Comparison of ENCODE assay signal across 27 mouse cellular contexts in genomic region chr1:93522325-93522724, GRCm38 (mm10). TPM values are rescaled to one million over a fixed set of nuclear protein-coding genes. Genes with fewer than 3 reads are reported as not detected.
DNase-seq lines count a peak whose midpoint lies in the region; ATAC-seq and TF ChIP-seq lines count a peak whose summit lies in the region.
"Had no signal": no experiment of that assay in that cellular context is flagged by ENCODE, and none has a peak within 500 bp of the region (broad histone marks: within the 10 kb centered on the region; RNA-seq: fewer than 3 reads in every experiment).

No protein-coding gene starts in this region.

- 69% methylated on average over 1 of the region's 1 CpGs for WGBS in heart, postnatal 0 days
- 78% methylated on average over 1 of the region's 1 CpGs for WGBS in liver, postnatal 0 days (ENCODE audit: insufficient replicate concordance)
- WGBS in lung, embryonic 16.5 days: 45% methylated on average over 1 of the region's 1 CpGs
- WGBS in small intestine, adult 2 months: 74% methylated on average over 1 of the region's 1 CpGs

- no peak for DNase-seq in heart, postnatal 0 days (ENCODE audit: low spot score)
- no peak for DNase-seq in heart, postnatal 10 days
- DNase-seq in liver, postnatal 0 days: no peak
- DNase-seq in liver: no peak
- no peak for DNase-seq in lung, postnatal 25 days (ENCODE audit: low spot score)
- DNase-seq: adrenal gland, adult 2 months; adrenal gland, postnatal 14 days; B cell, adult 2 months; cerebellum, adult 11 months; cerebellum, adult 2 months; cerebellum, adult 9-11 months; cerebellum, postnatal 25 days; gastrocnemius, adult 2 months; gastrocnemius, postnatal 14 days; heart, postnatal 14 days; heart, postnatal 4 days had no signal

- ATAC-seq in heart, postnatal 0 days (ENCODE audit: insufficient read depth, low read depth): no peak
- no peak for ATAC-seq in liver, postnatal 0 days
- ATAC-seq in lung, embryonic 16.5 days (ENCODE audit: low read depth): peak; percentile 89
- ATAC-seq: forebrain, embryonic 13.5 days; forebrain, embryonic 16.5 days; hindbrain, postnatal 0 days had no signal

- no peak overlapping the region for H3K9ac ChIP-seq in heart, postnatal 0 days (replicated peaks; ENCODE audit: low read depth, low read length)
- no peak overlapping the region for H3K9ac ChIP-seq in liver, postnatal 0 days (replicated peaks)
- no peak overlapping the region for H3K9ac ChIP-seq in lung, embryonic 16.5 days (ENCODE audit: low read length)
- H3K9ac ChIP-seq: embryonic facial prominence, embryonic 13.5 days; forebrain, embryonic 13.5 days; hindbrain, embryonic 14.5 days had no signal

- no peak for TF ChIP-seq POLR2A in small intestine, adult 2 months (IDR thresholded peaks at IDR 0.05; ENCODE audit: low read depth, low read length)

- 0 out of 2 replicates have a peak overlapping the region, but pooled peaks have one; percentile 20 for H3K27ac ChIP-seq in heart, postnatal 0 days (ENCODE audit: low read depth)
- H3K27ac ChIP-seq in liver, postnatal 0 days (ENCODE audit: low read depth): peak overlapping the region; percentile 46; the same call in 1 of the 2 replicates
- H3K27ac ChIP-seq in lung, embryonic 16.5 days (ENCODE audit: low read length): peak overlapping the region; percentile 54; the same call in 1 of the 2 replicates
- peak overlapping the region; percentile 70; the same call in 1 of the 2 replicates for H3K27ac ChIP-seq in small intestine, adult 2 months (ENCODE audit: insufficient read depth, low read depth, low read length)
- H3K27ac ChIP-seq: embryonic facial prominence, embryonic 13.5 days; forebrain, embryonic 10.5 days; forebrain, embryonic 13.5 days; gastrocnemius, adult 2 months; hindbrain, embryonic 14.5 days; hindbrain, postnatal 0 days had no signal

- H3K36me3 ChIP-seq in heart, postnatal 0 days (replicated peaks; ENCODE audit: control insufficient read depth, insufficient read depth, low read length): no peaks in the 10 kb centered on the region
- no peaks in the 10 kb centered on the region for H3K36me3 ChIP-seq in liver, postnatal 0 days (replicated peaks; ENCODE audit: insufficient read depth, low read length)
- no peaks in the 10 kb centered on the region for H3K36me3 ChIP-seq in lung, embryonic 16.5 days (ENCODE audit: control insufficient read depth, insufficient read depth, low read length)
- H3K36me3 ChIP-seq in small intestine, adult 2 months (ENCODE audit: control insufficient read depth, insufficient read depth, low read length): peaks cover 6% of the 10 kb centered on the region
- H3K36me3 ChIP-seq: forebrain, embryonic 10.5 days had no signal

- no peak overlapping the region for H3K4me2 ChIP-seq in heart, postnatal 0 days (ENCODE audit: low read depth, low read length)
- H3K4me2 ChIP-seq in liver, postnatal 0 days (ENCODE audit: low read depth, low read length): no peak overlapping the region
- no peak overlapping the region for H3K4me2 ChIP-seq in lung, embryonic 16.5 days (ENCODE audit: low read depth, low read length)
- H3K4me2 ChIP-seq: embryonic facial prominence, embryonic 13.5 days; forebrain, embryonic 13.5 days; heart, embryonic 11.5 days; hindbrain, embryonic 14.5 days had no signal

- H3K4me1 ChIP-seq in heart, postnatal 0 days (ENCODE audit: control insufficient read depth, insufficient read depth): no peaks in the 10 kb centered on the region
- peaks cover 2% of the 10 kb centered on the region; the same call in 1 of the 2 replicates for H3K4me1 ChIP-seq in liver, postnatal 0 days (ENCODE audit: insufficient read depth)
- no peaks in the 10 kb centered on the region; the same call in 1 of the 2 replicates for H3K4me1 ChIP-seq in lung, embryonic 16.5 days (replicated peaks; ENCODE audit: control insufficient read depth, insufficient read depth, low read length)
- H3K4me1 ChIP-seq in small intestine, adult 2 months (ENCODE audit: control insufficient read depth, insufficient read depth, insufficient read length, low read length): peaks cover 10% of the 10 kb centered on the region
- H3K4me1 ChIP-seq: forebrain, embryonic 10.5 days; forebrain, embryonic 13.5 days had no signal

- intact Hi-C loops in heart, postnatal 10 days (cut with DNase I): no loop called here

- no peaks in the 10 kb centered on the region for H3K27me3 ChIP-seq in heart, postnatal 0 days (ENCODE audit: control insufficient read depth, insufficient read depth, low read length)
- no peaks in the 10 kb centered on the region for H3K27me3 ChIP-seq in liver, postnatal 0 days (ENCODE audit: insufficient read depth, low read length)
- no peaks in the 10 kb centered on the region for H3K27me3 ChIP-seq in lung, embryonic 16.5 days (ENCODE audit: control insufficient read depth, insufficient read depth, low read depth, low read length)
- no peaks in the 10 kb centered on the region for H3K27me3 ChIP-seq in small intestine, adult 2 months (ENCODE audit: control insufficient read depth, insufficient read depth, low read length)
- H3K27me3 ChIP-seq: CH12.LX; embryonic facial prominence, embryonic 13.5 days; forebrain, embryonic 13.5 days had no signal

- TF ChIP-seq EP300 in heart, postnatal 0 days (IDR thresholded peaks at IDR 0.05; ENCODE audit: low read depth): no peak
- TF ChIP-seq EP300 in liver, postnatal 0 days (IDR thresholded peaks at IDR 0.05; ENCODE audit: low read depth): no peak

- no peak for TF ChIP-seq CTCF in heart, postnatal 0 days (IDR thresholded peaks at IDR 0.05; ENCODE audit: low read depth)
- TF ChIP-seq CTCF in liver, postnatal 0 days (IDR thresholded peaks at IDR 0.05; ENCODE audit: low read depth): no peak
- TF ChIP-seq CTCF in small intestine, adult 2 months (IDR thresholded peaks at IDR 0.05; ENCODE audit: extremely low read depth, insufficient read length, insufficient replicate concordance, low read depth, low read length): no peak

- no peak overlapping the region for H3K4me3 ChIP-seq in heart, postnatal 0 days (ENCODE audit: low read depth, low read length)
- no peak overlapping the region for H3K4me3 ChIP-seq in liver, postnatal 0 days (ENCODE audit: low read depth, low read length)
- no peak overlapping the region for H3K4me3 ChIP-seq in lung, embryonic 16.5 days (ENCODE audit: low read length)
- H3K4me3 ChIP-seq in small intestine, adult 2 months (ENCODE audit: low read depth, low read length): no peak overlapping the region
- H3K4me3 ChIP-seq: embryonic facial prominence, embryonic 13.5 days; forebrain, embryonic 10.5 days; forebrain, embryonic 13.5 days; gastrocnemius, adult 2 months had no signal

- H3K9me3 ChIP-seq in heart, postnatal 0 days (replicated peaks; ENCODE audit: control insufficient read depth, low read length): no peaks in the 10 kb centered on the region
- no peaks in the 10 kb centered on the region for H3K9me3 ChIP-seq in liver, postnatal 0 days (ENCODE audit: low read length)
- H3K9me3 ChIP-seq in lung, embryonic 16.5 days (ENCODE audit: control insufficient read depth, low read length): no peaks in the 10 kb centered on the region
- H3K9me3 ChIP-seq: embryonic facial prominence, embryonic 13.5 days; forebrain, embryonic 10.5 days; forebrain, embryonic 13.5 days; G1E had no signal

RNA-seq across cellular contexts. Expression of gene Farp2, which starts 10.4 kb away (rescaled TPM):
- total RNA-seq in heart, postnatal 0 days (2014; rRNA removed; ENCODE audit: low replicate concordance): 4.1 and 10.5 TPM in 2 replicates
- polyA plus RNA-seq in heart, postnatal 0 days (2015; fragmentation: Nextera tagmentation; extraction: Ambion mirVana): 3.9 and 4.1 TPM in 2 replicates
- 10 to 100 TPM; 16.5 to 18.6 TPM for total RNA-seq in heart, postnatal 10 days (2021)
- 3.9 and 4.0 TPM in 2 replicates for polyA plus RNA-seq in liver, postnatal 0 days (2015; fragmentation: Nextera tagmentation; extraction: Ambion mirVana)
- polyA plus RNA-seq in lung, embryonic 16.5 days (2015; fragmentation: Nextera tagmentation; extraction: Ambion mirVana): 4.2 and 6.2 TPM in 2 replicates
- 4.7 and 13.6 TPM in 2 replicates for polyA plus RNA-seq in small intestine, adult 2 months (2012; rRNA removed)

RNA-seq across cellular contexts. Expression of gene Hdlbp, which starts 43.7 kb away (rescaled TPM):
- total RNA-seq in heart, postnatal 0 days (2014; rRNA removed; ENCODE audit: low replicate concordance): 89.0 and 107 TPM in 2 replicates
- 154 and 159 TPM in 2 replicates for polyA plus RNA-seq in heart, postnatal 0 days (2015; fragmentation: Nextera tagmentation; extraction: Ambion mirVana)
- 100 to 1,000 TPM; 347 to 363 TPM for total RNA-seq in heart, postnatal 10 days (2021)
- 106 and 131 TPM in 2 replicates for polyA plus RNA-seq in liver, postnatal 0 days (2015; fragmentation: Nextera tagmentation; extraction: Ambion mirVana)
- 160 and 172 TPM in 2 replicates for polyA plus RNA-seq in lung, embryonic 16.5 days (2015; fragmentation: Nextera tagmentation; extraction: Ambion mirVana)
- 29.9 and 54.9 TPM in 2 replicates for polyA plus RNA-seq in small intestine, adult 2 months (2012; rRNA removed)

Comparison
In these comparisons a context has a peak if more than half of its experiments do, and no peak if none do; other contexts are left out.
1. H3K27ac ChIP-seq: peak in every context shown above with its lines; median percentile 70 in small intestine, adult 2 months; 54 in lung, embryonic 16.5 days; 46 in liver, postnatal 0 days; 20 in heart, postnatal 0 days.